Mouse (Mus musculus) heart, embryonic 16.5 days (tissue): ENCODE results near the gene Mfng. TPM values are rescaled to one million over a fixed set of nuclear protein-coding genes. Genes with fewer than 3 reads are reported as not detected.

Experiments
- ATAC-seq: fragments of 200-750 bp; cut with Nextera tagmentation; replicated peaks from 2 replicates; pipeline ENCODE4 v1.8.0; 2017; ENCODE audit warnings: moderate number of reproducible peaks; ENCODE audit not compliant: insufficient read depth, low FRiP score; ENCODE audit errors: extremely low read depth
- H3K27ac ChIP-seq: fragments of 300-500 bp; sonication (generic); 2 replicates; pipeline ENCODE4 v1.5.1; 2014; ENCODE audit warnings: mild to moderate bottlenecking, low read length, control low read depth, moderate library complexity
- H3K27me3 ChIP-seq: fragments of 300-500 bp; sonication (generic); 2 replicates; pipeline ENCODE4 v1.6.1; 2014; ENCODE audit warnings: low read length, mixed read lengths; ENCODE audit not compliant: control insufficient read depth, insufficient read depth
- H3K36me3 ChIP-seq: fragments of 300-500 bp; sonication (generic); 2 replicates; pipeline ENCODE4 v1.6.1; 2014; ENCODE audit not compliant: control insufficient read depth, insufficient read depth
- H3K4me1 ChIP-seq: fragments of 300-500 bp; sonication (generic); 2 replicates; pipeline ENCODE4 v1.6.1; 2014; ENCODE audit warnings: low read length, mixed read lengths; ENCODE audit not compliant: control insufficient read depth, insufficient read depth
- H3K4me2 ChIP-seq: fragments of 300-500 bp; sonication (generic); 2 replicates; pipeline ENCODE4 v1.6.1; 2014; ENCODE audit warnings: low read depth, mild to moderate bottlenecking, control low read depth, low read length
- H3K4me3 ChIP-seq: fragments of 300-500 bp; sonication (generic); 2 replicates; pipeline ENCODE4 v1.5.1; 2014; ENCODE audit warnings: mild to moderate bottlenecking, control low read depth, low read length
- H3K9ac ChIP-seq: fragments of 300-500 bp; sonication (generic); 2 replicates; pipeline ENCODE4 v1.6.1; 2014; ENCODE audit warnings: low read length, control low read depth
- H3K9me3 ChIP-seq: fragments of 300-500 bp; sonication (generic); replicated peaks from 2 replicates; pipeline ENCODE4 v1.6.1; 2016; ENCODE audit warnings: low read length; ENCODE audit not compliant: control insufficient read depth
- WGBS: fragments of 180-500 bp; shearing (Covaris S2); extraction: QIAGEN DNeasy Blood & Tissue Kit; methylation state at CpG from one replicate; pipeline ENCODE4 v1.1.7; 2014; 5-methylcytosine and 5-hydroxymethylcytosine counted together
- polyA plus RNA-seq: library from polyadenylated mRNA; unstranded; fragments of >200 nt; fragmentation: Nextera tagmentation; extraction: Ambion mirVana; gene quantifications from 2 replicates; pipeline ENCODE4 v1.2.1, GENCODE M21; 2015

Mfng gene
- polyA plus RNA-seq, 1 experiment from 2014 or later = 19.8 TPM

DNA sequence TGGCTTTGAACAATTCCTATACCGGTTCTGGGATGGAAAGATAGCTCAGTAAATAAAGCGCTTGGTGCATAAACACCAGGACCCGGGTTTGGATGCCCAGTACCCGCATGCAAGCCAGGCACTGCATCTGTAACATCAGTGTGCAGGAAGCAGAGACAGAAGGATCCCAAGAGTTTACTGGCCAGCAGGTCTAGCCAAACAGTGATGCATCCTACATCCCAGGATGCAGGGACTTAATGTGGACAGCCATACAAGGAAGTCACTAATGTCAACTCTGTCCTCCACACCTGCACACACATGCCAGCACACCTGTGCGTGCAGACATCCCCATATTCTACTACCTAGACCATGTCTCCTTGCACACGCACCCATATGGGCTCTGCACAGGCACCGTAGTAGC is 12.0 kb upstream of the Mfng start:
- Histone ChIP-seq H3K4me2 (no peak overlapping the region), H3K9ac (no peak overlapping the region), H3K4me3 (no peak overlapping the region), H3K36me3 (no peaks in the 10 kb centered on the region), H3K27ac (peak overlapping the region; percentile 21; the same call in 1 of the 2 replicates), H3K9me3 (no peaks in the 10 kb centered on the region), H3K27me3 (no peaks in the 10 kb centered on the region), H3K4me1 (peaks cover 10% of the 10 kb centered on the region)
- ATAC-seq = no peak
- WGBS = 93% methylated on average over 7 of the region's 7 CpGs

DNA sequence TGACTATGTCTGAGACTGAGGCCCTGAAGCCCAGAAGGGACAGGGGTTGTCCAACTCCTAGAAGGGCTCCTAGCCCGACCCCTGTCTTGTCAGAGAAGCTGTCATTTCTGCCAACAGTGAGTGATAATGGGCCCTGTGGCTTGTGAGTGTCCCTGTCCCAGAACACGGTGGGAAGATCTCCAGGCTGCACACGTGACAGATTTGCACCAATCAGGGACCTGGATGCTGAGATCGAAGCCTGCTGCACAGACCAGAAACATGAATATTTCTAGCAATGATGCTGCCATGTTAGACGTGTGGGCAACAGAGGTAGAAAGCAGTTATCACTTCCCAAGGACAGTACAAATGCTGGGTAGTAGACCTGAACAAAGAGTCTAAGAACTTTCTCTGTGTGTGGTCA is 11.2 kb upstream of the Mfng start:
- whole genome bisulfite sequencing = 62% methylated on average over 5 of the region's 5 CpGs
- H3K36me3 ChIP-seq = 0 out of 2 replicates have a peak, but pooled peaks cover 3% of the 10 kb centered on the region
- H3K27ac ChIP-seq = no peak overlapping the region

DNA sequence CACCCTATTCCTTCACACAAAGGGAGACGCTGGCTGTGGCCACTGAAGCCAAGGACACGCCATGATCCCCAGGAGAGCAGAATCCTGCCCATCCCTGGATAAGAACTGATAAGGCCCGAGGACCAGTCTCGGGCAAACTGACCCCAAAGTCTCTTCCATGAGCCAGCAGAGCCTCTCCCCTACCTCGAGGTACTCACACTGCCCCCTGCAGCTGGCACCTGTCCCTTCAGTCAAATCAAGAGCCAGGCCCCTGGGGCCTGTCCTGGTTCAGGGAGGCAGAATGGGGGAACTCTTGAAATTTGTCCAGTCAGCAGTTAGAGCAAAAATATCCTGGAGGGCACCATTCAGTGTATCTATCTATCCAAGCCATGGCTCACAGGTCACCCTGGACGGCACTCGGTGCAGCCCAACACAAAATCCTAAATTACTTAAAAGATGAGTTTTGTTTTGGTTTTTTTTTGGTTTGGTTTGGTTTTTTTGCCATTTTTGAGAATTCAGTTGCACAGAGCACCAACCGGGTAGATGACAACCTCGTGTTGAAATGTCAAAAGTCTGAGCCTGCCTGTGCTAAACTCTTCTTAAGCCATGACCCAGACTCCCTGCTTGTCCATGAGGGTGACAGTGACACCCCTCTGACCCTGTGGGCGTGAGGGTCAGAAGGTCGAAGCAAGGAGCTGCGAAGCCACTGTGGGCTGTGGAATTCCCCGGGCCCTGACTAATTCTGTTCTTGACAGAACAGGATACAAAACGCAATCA is 9.3 kb upstream of the Mfng start:
- no peak for ATAC-seq
- no peak overlapping the region for H3K27ac ChIP-seq
- 60% methylated on average over 14 of the region's 14 CpGs for WGBS
- H3K36me3 ChIP-seq = 0 out of 2 replicates have a peak, but pooled peaks cover 3% of the 10 kb centered on the region
- H3K9me3 ChIP-seq = no peaks in the 10 kb centered on the region
- H3K4me2 ChIP-seq = no peak overlapping the region
- no peak overlapping the region for H3K9ac ChIP-seq
- H3K27me3 ChIP-seq = no peaks in the 10 kb centered on the region
- H3K4me3 ChIP-seq = no peak overlapping the region
- H3K4me1 ChIP-seq = peaks cover 12% of the 10 kb centered on the region

More for the DNA sequence above, 11.2 kb upstream of the Mfng start:
- no peak for ATAC-seq
- H3K4me2 ChIP-seq = no peak overlapping the region
- no peaks in the 10 kb centered on the region for H3K9me3 ChIP-seq
- H3K4me1 ChIP-seq = peaks cover 10% of the 10 kb centered on the region
- H3K4me3 ChIP-seq = no peak overlapping the region
- H3K9ac ChIP-seq = no peak overlapping the region
- H3K27me3 ChIP-seq = no peaks in the 10 kb centered on the region

DNA sequence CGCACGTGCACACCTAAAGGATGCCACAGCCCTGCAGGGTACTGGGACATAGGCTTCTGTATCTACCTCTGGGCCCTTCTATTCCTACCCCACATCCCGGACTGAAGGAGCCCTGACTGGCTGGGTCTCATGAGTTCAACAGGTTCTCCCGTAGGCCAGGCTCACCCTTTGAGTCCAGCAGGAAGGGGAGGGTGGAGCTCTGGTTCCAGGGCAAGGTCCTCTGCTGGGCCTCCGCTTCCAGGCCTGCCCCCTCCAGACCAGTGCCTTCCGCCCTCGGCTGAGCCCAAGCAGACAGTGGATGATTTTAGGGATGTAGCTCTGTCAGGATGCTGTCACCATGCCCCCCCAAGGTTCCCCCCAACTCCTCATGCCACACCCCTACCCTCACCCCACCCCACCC is 7.6 kb upstream of the Mfng start:
- WGBS = 81% methylated on average over 7 of the region's 7 CpGs
- H3K4me2 ChIP-seq = no peak overlapping the region
- peaks cover 7% of the 10 kb centered on the region for H3K4me1 ChIP-seq

DNA sequence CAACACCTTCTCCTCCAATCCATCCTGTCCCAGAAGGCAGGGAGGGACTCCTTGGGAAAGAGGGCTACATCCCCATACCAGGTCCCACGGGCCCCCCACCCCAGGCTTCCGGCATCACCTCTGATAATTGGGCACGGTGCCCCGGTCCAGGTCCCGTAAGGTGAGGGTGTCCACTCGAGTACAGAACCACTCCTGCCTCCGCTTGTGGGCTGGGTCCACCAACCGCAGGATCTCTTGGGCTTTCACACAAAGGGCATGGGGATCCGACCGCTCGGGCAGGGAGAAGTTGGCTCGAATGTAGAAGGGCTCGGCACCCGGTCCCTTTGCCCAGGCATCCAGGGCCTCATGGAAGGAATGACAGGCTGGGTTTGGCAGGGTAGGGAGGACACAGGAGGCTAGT is 7.1 kb upstream of the Mfng start:
- Histone ChIP-seq H3K27ac (no peak overlapping the region), H3K9ac (no peak overlapping the region), H3K36me3 (peaks cover 16% of the 10 kb centered on the region), H3K9me3 (no peaks in the 10 kb centered on the region), H3K4me2 (no peak overlapping the region), H3K27me3 (no peaks in the 10 kb centered on the region), H3K4me3 (no peak overlapping the region), H3K4me1 (peaks cover 3% of the 10 kb centered on the region)
- 92% methylated on average over 14 of the region's 14 CpGs for WGBS
- no peak for ATAC-seq

More for the DNA sequence above, 7.6 kb upstream of the Mfng start:
- H3K36me3 ChIP-seq = peaks cover 12% of the 10 kb centered on the region
- no peak overlapping the region for H3K27ac ChIP-seq
- no peaks in the 10 kb centered on the region for H3K27me3 ChIP-seq
- H3K4me3 ChIP-seq = no peak overlapping the region
- no peak for ATAC-seq
- no peak overlapping the region for H3K9ac ChIP-seq
- H3K9me3 ChIP-seq = no peaks in the 10 kb centered on the region

DNA sequence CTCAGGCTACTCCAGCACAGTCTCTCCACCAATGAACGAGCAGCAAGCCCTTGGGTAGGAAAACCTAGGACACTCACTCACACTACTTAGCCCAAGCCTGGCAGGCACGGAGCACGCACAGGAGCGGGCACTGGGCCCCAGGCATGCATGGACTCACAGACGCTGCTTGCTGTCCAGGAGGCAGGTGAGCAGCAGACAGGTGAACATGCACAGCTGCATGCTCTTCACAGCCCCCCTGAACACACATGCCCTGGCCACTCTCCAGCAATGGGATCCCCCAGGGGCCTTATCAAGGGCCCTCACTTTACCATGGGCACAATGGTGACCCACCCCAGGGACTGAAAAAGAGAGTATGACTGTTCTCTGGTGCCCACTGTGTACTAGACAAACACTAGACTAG is 6.4 kb upstream of the Mfng start:
- no peak overlapping the region for H3K4me2 ChIP-seq
- H3K27ac ChIP-seq = no peak overlapping the region
- no peaks in the 10 kb centered on the region for H3K9me3 ChIP-seq
- H3K4me1 ChIP-seq = peaks cover 3% of the 10 kb centered on the region; the same call in 1 of the 2 replicates
- H3K36me3 ChIP-seq = peaks cover 20% of the 10 kb centered on the region
- no peak overlapping the region for H3K9ac ChIP-seq
- no peak overlapping the region for H3K4me3 ChIP-seq
- no peak for ATAC-seq
- no peaks in the 10 kb centered on the region for H3K27me3 ChIP-seq
- 85% methylated on average over 5 of the region's 5 CpGs for WGBS

DNA sequence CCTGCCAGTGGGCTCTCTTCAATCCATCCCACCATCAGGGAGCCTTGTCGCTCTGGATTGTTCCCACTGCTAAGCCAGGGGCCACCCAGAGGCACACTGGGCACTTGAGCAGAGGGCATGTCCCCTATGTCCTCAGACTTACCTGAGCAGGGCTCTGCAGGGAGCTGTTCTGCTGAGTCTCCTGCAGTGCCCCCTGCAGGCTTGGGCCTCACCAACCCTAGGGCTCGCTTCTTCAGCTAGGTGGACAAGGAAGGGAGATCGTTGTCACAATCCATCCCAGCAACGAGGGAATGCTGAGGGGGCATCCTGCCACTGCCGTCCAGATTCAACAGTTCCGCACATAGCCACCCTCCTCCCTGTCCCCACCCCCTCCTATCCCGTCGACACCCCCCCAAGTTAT is 6.0 kb upstream of the Mfng start:
- Histone ChIP-seq H3K4me1 (peaks cover 3% of the 10 kb centered on the region; the same call in 1 of the 2 replicates), H3K27me3 (no peaks in the 10 kb centered on the region), H3K4me2 (no peak overlapping the region), H3K4me3 (no peak overlapping the region), H3K36me3 (peaks cover 20% of the 10 kb centered on the region), H3K9me3 (no peaks in the 10 kb centered on the region), H3K27ac (peak overlapping the region; percentile 42; the same call in 1 of the 2 replicates), H3K9ac (no peak overlapping the region)
- WGBS = 73% methylated on average over 8 of the region's 8 CpGs
- no peak for ATAC-seq

DNA sequence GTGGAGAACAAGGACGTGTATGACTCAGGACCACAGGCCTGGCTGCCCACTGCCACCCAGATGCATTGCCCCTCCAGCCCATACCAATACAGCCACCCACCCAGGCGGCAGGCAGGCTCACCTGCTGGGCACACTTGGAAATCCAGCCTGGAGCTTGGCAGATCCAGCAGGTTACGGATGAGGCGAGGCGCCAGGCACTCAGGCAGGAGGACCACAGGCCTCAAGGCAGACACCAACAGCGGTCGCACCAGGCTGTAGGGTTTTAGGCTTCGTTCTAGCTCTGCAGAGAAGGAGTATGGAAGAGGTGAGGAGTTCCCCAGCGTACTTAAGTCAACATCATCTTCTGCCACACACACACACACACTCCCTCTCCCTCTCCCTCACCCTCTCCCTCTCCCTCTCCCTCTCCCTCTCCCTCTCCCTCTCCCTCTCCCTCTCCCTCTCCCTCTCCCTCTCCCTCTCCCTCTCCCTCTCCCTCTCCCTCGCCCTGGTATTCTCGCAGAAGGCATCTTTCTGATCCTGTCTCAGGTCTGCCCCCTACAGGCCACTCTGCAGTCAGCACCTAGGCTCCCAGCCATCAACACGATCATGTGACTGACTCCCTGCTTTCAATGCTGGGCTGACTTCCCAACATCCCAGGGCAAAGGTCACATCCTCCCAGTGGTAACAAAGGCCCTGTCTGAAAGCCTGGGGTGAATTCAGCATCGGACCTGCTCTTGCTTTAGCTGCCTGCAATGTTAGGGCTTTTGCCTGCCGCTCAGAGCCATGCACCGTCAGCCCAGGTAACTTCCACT is 5.0 kb upstream of the Mfng start:
- H3K27me3 ChIP-seq = no peaks in the 10 kb centered on the region
- 63% methylated on average over 14 of the region's 15 CpGs for WGBS
- H3K27ac ChIP-seq = peak overlapping the region; percentile 42; the same call in 1 of the 2 replicates
- no peak overlapping the region for H3K4me2 ChIP-seq
- no peaks in the 10 kb centered on the region for H3K9me3 ChIP-seq
- ATAC-seq = no peak; the same call in 1 of the 2 replicates
- peaks cover 3% of the 10 kb centered on the region; the same call in 1 of the 2 replicates for H3K4me1 ChIP-seq
- peaks cover 20% of the 10 kb centered on the region for H3K36me3 ChIP-seq
- H3K9ac ChIP-seq = no peak overlapping the region
- no peak overlapping the region for H3K4me3 ChIP-seq

DNA sequence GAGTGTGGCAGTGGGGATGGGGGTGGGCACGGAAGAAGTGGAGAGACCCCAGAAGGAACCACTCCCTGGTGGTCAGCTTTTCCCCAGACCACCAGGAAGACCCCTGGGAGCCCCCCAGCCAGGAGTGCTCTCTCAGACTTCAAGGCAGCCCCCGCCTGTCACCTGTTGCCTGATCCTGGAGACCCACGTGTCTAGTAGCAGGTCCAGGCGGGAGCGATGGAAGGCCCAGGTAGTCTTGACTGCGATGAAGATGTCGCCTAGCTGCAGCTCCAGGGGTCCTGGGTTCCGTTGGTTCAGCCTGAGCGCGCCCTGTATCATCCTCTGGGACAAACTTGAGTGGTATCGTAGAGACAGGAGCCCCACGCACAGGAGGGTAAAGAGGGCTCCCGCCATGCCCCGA is 419 bp downstream of the Mfng start:
- H3K4me1 ChIP-seq = no peaks in the 10 kb centered on the region; the same call in 1 of the 2 replicates
- ATAC-seq = no peak
- 33% methylated on average over 14 of the region's 14 CpGs for WGBS
- H3K9me3 ChIP-seq = peaks cover 7% of the 10 kb centered on the region; the same call in 1 of the 2 replicates
- peak overlapping the region; percentile 56 for H3K4me2 ChIP-seq
- peak overlapping the region; percentile 38 for H3K9ac ChIP-seq
- H3K36me3 ChIP-seq = peaks cover 21% of the 10 kb centered on the region
- no peaks in the 10 kb centered on the region for H3K27me3 ChIP-seq
- peak overlapping the region; percentile 68 for H3K27ac ChIP-seq
- H3K4me3 ChIP-seq = peak overlapping the region; percentile 35
